Mouse (Mus musculus): ENCODE data around the gene Clcc1. TPM values are rescaled to one million over a fixed set of nuclear protein-coding genes. Genes with fewer than 3 reads are reported as not detected.
"Not testable (repeated sequence)": the region's sequence is repeated elsewhere in the genome, so short reads cannot be mapped to it uniquely, and the experiment has no call there.

Clcc1 gene
- total RNA-seq, 2 experiments from 2014 or later, result 34.6 to 37.2 TPM

GRCm38 (mm10) chr3:108676616-108677015 is 22.9 kb downstream of the Clcc1 start:
- Histone ChIP-seq H3K4me3 (no peak overlapping the region), H3K27ac (no peak overlapping the region)
- TF ChIP-seq CTCF (IDR thresholded peaks at IDR 0.05), result no peak
- no peak for DNase-seq
- intact Hi-C loops (cut with DNase I), result no loop called here

GRCm38 (mm10) chr3:108681004-108681403 is 27.3 kb downstream of the Clcc1 start:
- intact Hi-C loops (cut with DNase I), result no loop called here

GRCm38 (mm10) chr3:108683597-108683996 is 29.9 kb downstream of the Clcc1 start:
- H3K4me3 ChIP-seq; H3K27ac ChIP-seq; DNase-seq; intact Hi-C loops (cut with DNase I): not testable (repeated sequence)

More at GRCm38 (mm10) chr3:108681004-108681403, 27.3 kb downstream of the Clcc1 start:
- Histone ChIP-seq H3K4me3 (no peak overlapping the region), H3K27ac (no peak overlapping the region)
- TF ChIP-seq CTCF (IDR thresholded peaks at IDR 0.05), result no peak
- no peak for DNase-seq

GRCm38 (mm10) chr3:108685701-108686100 is 32.0 kb downstream of the Clcc1 start:
- TF ChIP-seq CTCF (IDR thresholded peaks at IDR 0.05), result no peak
- Histone ChIP-seq H3K4me3 (no peak overlapping the region), H3K27ac (no peak overlapping the region)
- DNase-seq, result no peak
- intact Hi-C loops (cut with DNase I), result no loop called here

- intact Hi-C loops (cut with DNase I), result no loop called here
- no peak for DNase-seq
Observed at GRCm38 (mm10) chr3:108689015-108689441, 35.3 kb downstream of the Clcc1 start.

GRCm38 (mm10) chr3:108689446-108689845 is 35.7 kb downstream of the Clcc1 start:
- TF ChIP-seq CTCF (IDR thresholded peaks at IDR 0.05), result no peak
- intact Hi-C loops (cut with DNase I), result no loop called here

More at GRCm38 (mm10) chr3:108689015-108689441, 35.3 kb downstream of the Clcc1 start:
- H3K4me3 ChIP-seq, result no peak overlapping the region
- H3K27ac ChIP-seq, result 0 out of 2 replicates have a peak overlapping the region, but pooled peaks have one; percentile 0
- TF ChIP-seq CTCF (IDR thresholded peaks at IDR 0.05), result no peak

GRCm38 (mm10) chr3:108689979-108690378 is 36.3 kb downstream of the Clcc1 start:
- Histone ChIP-seq H3K27ac (no peak overlapping the region), H3K4me3 (no peak overlapping the region)
- no peak for TF ChIP-seq CTCF (IDR thresholded peaks at IDR 0.05)
- DNase-seq, result no peak
- intact Hi-C loops (cut with DNase I), result no loop called here

More at GRCm38 (mm10) chr3:108689446-108689845, 35.7 kb downstream of the Clcc1 start:
- H3K27ac ChIP-seq, result 0 out of 2 replicates have a peak overlapping the region, but pooled peaks have one; percentile 0
- H3K4me3 ChIP-seq, result no peak overlapping the region
- no peak for DNase-seq

- TF ChIP-seq CTCF (IDR thresholded peaks at IDR 0.05), result no peak
- Histone ChIP-seq H3K4me3 (no peak overlapping the region), H3K27ac (no peak overlapping the region)
- DNase-seq, result no peak
- intact Hi-C loops (cut with DNase I), result no loop called here
Observed at GRCm38 (mm10) chr3:108694321-108694720, 40.6 kb downstream of the Clcc1 start.

GRCm38 (mm10) chr3:108698662-108699061 is 44.9 kb downstream of the Clcc1 start:
- H3K4me3 ChIP-seq, result no peak overlapping the region
- TF ChIP-seq CTCF (IDR thresholded peaks at IDR 0.05), result no peak

GRCm38 (mm10) chr3:108699786-108700185 is 46.1 kb downstream of the Clcc1 start:
- no peak for DNase-seq
- Histone ChIP-seq H3K27ac (no peak overlapping the region), H3K4me3 (no peak overlapping the region)
- no peak for TF ChIP-seq CTCF (IDR thresholded peaks at IDR 0.05)
- intact Hi-C loops (cut with DNase I), result no loop called here

More at GRCm38 (mm10) chr3:108698662-108699061, 44.9 kb downstream of the Clcc1 start:
- H3K27ac ChIP-seq, result no peak overlapping the region
- no peak for DNase-seq
- intact Hi-C loops (cut with DNase I), result no loop called here

GRCm38 (mm10) chr3:108701256-108701655 is 47.5 kb downstream of the Clcc1 start:
- H3K27ac ChIP-seq, result no peak overlapping the region
- intact Hi-C loops (cut with DNase I), result loop anchor here (1.0 kb wide), 1 partner anchor 70 kb away; no protein-coding TSS in a partner anchor
- no peak overlapping the region for H3K4me3 ChIP-seq
- DNase-seq, result no peak
- peak; percentile 73 for TF ChIP-seq CTCF (IDR thresholded peaks at IDR 0.05)

- 0 out of 2 replicates have a peak overlapping the region, but pooled peaks have one; percentile 0 for H3K27ac ChIP-seq
- intact Hi-C loops (cut with DNase I), result no loop called here
- TF ChIP-seq CTCF (IDR thresholded peaks at IDR 0.05), result no peak
- DNase-seq, result no peak
- no peak overlapping the region for H3K4me3 ChIP-seq
Observed at GRCm38 (mm10) chr3:108702789-108703188, 49.1 kb downstream of the Clcc1 start.

- no peak for DNase-seq
- intact Hi-C loops (cut with DNase I), result no loop called here
- Histone ChIP-seq H3K4me3 (no peak overlapping the region), H3K27ac (no peak overlapping the region)
- no peak for TF ChIP-seq CTCF (IDR thresholded peaks at IDR 0.05)
Observed at GRCm38 (mm10) chr3:108711296-108711695, 57.6 kb downstream of the Clcc1 start.

- no peak overlapping the region for H3K4me3 ChIP-seq
- DNase-seq, result no peak
- TF ChIP-seq CTCF (IDR thresholded peaks at IDR 0.05), result no peak
- no peak overlapping the region for H3K27ac ChIP-seq
- intact Hi-C loops (cut with DNase I), result no loop called here
Observed at GRCm38 (mm10) chr3:108713065-108713675, 59.5 kb downstream of the Clcc1 start.
